Mouse (Mus musculus): ENCODE measurements around the gene Mef2d. TPM values are rescaled to one million over a fixed set of nuclear protein-coding genes. Genes with fewer than 3 reads are reported as not detected.

Mef2d gene
- polyA plus RNA-seq, 1 experiment from 2014 or later, result 41.7 TPM

GRCm38 (mm10) chr3:88114396-88114795, 27.8 kb upstream of the Mef2d start:
- no peak for DNase-seq (ENCODE audit: low spot score)
- no peaks in the 10 kb centered on the region for H3K9me3 ChIP-seq (ENCODE audit: control insufficient read depth, low read length)
- no peaks in the 10 kb centered on the region for H3K27me3 ChIP-seq (replicated peaks; ENCODE audit: control insufficient read depth, insufficient read depth, low read length)
- no peak overlapping the region for H3K27ac ChIP-seq (replicated peaks; ENCODE audit: low read depth, low read length)
- H3K4me1 ChIP-seq (ENCODE audit: control insufficient read depth, insufficient read depth, low read length), result no peaks in the 10 kb centered on the region
- no peak for ATAC-seq (ENCODE audit: low read depth)
- no peak overlapping the region for H3K4me3 ChIP-seq (ENCODE audit: low read depth, low read length)
- WGBS, result 96% methylated on average over 11 of the region's 12 CpGs
- H3K36me3 ChIP-seq (ENCODE audit: control insufficient read depth, insufficient read depth, low read length), result peaks cover 74% of the 10 kb centered on the region
- no peak overlapping the region for H3K4me2 ChIP-seq (ENCODE audit: low read depth, low read length)
- no peak overlapping the region for H3K9ac ChIP-seq (ENCODE audit: low read depth, low read length)

- no peaks in the 10 kb centered on the region for H3K27me3 ChIP-seq (replicated peaks; ENCODE audit: control insufficient read depth, insufficient read depth, low read length)
- H3K4me2 ChIP-seq (ENCODE audit: low read depth, low read length), result no peak overlapping the region
- peaks cover 48% of the 10 kb centered on the region for H3K36me3 ChIP-seq (ENCODE audit: control insufficient read depth, insufficient read depth, low read length)
- WGBS, result 91% methylated on average over 19 of the region's 19 CpGs
- DNase-seq (ENCODE audit: low spot score) (no peak), ATAC-seq (ENCODE audit: low read depth) (no peak)
- no peak overlapping the region for H3K27ac ChIP-seq (replicated peaks; ENCODE audit: low read depth, low read length)
- no peak overlapping the region for H3K9ac ChIP-seq (ENCODE audit: low read depth, low read length)
- no peaks in the 10 kb centered on the region for H3K9me3 ChIP-seq (ENCODE audit: control insufficient read depth, low read length)
- H3K4me1 ChIP-seq (ENCODE audit: control insufficient read depth, insufficient read depth, low read length), result no peaks in the 10 kb centered on the region
- no peak overlapping the region for H3K4me3 ChIP-seq (ENCODE audit: low read depth, low read length)
Observed at GRCm38 (mm10) chr3:88120117-88120651, 22.0 kb upstream of the Mef2d start.

GRCm38 (mm10) chr3:88121164-88122131, 20.7 kb upstream of the Mef2d start:
- DNase-seq (ENCODE audit: low spot score) (no peak), ATAC-seq (ENCODE audit: low read depth) (no peak)
- Histone ChIP-seq H3K27ac (replicated peaks; ENCODE audit: low read depth, low read length) (no peak overlapping the region), H3K9ac (ENCODE audit: low read depth, low read length) (no peak overlapping the region), H3K36me3 (ENCODE audit: control insufficient read depth, insufficient read depth, low read length) (peaks cover 37% of the 10 kb centered on the region), H3K4me3 (ENCODE audit: low read depth, low read length) (no peak overlapping the region), H3K4me2 (ENCODE audit: low read depth, low read length) (no peak overlapping the region), H3K4me1 (ENCODE audit: control insufficient read depth, insufficient read depth, low read length) (no peaks in the 10 kb centered on the region), H3K9me3 (ENCODE audit: control insufficient read depth, low read length) (no peaks in the 10 kb centered on the region), H3K27me3 (replicated peaks; ENCODE audit: control insufficient read depth, insufficient read depth, low read length) (no peaks in the 10 kb centered on the region)
- 78% methylated on average over 12 of the region's 14 CpGs for WGBS

DNA sequence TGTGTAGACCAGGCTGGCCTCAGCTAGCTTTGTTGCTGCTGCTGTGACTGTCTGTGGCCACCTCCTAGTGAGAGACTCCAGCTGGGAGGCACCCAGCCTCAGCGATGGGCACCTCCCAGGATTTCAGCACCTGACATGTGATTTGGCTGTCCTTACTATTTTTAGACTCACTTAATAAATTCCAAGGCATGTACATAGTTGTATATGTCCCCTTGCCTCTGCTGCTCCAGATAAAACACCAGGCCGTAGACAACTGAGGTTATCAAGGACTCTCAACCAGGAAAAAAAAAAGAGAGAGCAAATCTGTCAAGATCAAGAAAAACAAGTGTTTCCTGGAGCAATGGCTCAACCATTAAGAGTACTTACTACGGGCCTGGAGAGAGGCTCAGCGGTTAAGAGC, 17.0 kb upstream of the Mef2d start:
- Histone ChIP-seq H3K27ac (replicated peaks; ENCODE audit: low read depth, low read length) (no peak overlapping the region), H3K9ac (ENCODE audit: low read depth, low read length) (no peak overlapping the region), H3K9me3 (ENCODE audit: control insufficient read depth, low read length) (no peaks in the 10 kb centered on the region), H3K4me1 (ENCODE audit: control insufficient read depth, insufficient read depth, low read length) (no peaks in the 10 kb centered on the region), H3K4me3 (ENCODE audit: low read depth, low read length) (no peak overlapping the region), H3K27me3 (replicated peaks; ENCODE audit: control insufficient read depth, insufficient read depth, low read length) (no peaks in the 10 kb centered on the region), H3K36me3 (ENCODE audit: control insufficient read depth, insufficient read depth, low read length) (peaks cover 11% of the 10 kb centered on the region), H3K4me2 (ENCODE audit: low read depth, low read length) (no peak overlapping the region)
- DNase-seq (ENCODE audit: low spot score) (no peak), ATAC-seq (ENCODE audit: low read depth) (no peak)
- 69% methylated on average over 4 of the region's 4 CpGs for WGBS

- no peak overlapping the region for H3K27ac ChIP-seq (replicated peaks; ENCODE audit: low read depth, low read length)
- no peak for DNase-seq (ENCODE audit: low spot score)
- H3K27me3 ChIP-seq (replicated peaks; ENCODE audit: control insufficient read depth, insufficient read depth, low read length), result no peaks in the 10 kb centered on the region
- no peak for ATAC-seq (ENCODE audit: low read depth)
- no peak overlapping the region for H3K9ac ChIP-seq (ENCODE audit: low read depth, low read length)
- no peaks in the 10 kb centered on the region for H3K9me3 ChIP-seq (ENCODE audit: control insufficient read depth, low read length)
- H3K4me3 ChIP-seq (ENCODE audit: low read depth, low read length), result no peak overlapping the region
- H3K36me3 ChIP-seq (ENCODE audit: control insufficient read depth, insufficient read depth, low read length), result 0 out of 2 replicates have a peak, but pooled peaks cover 1% of the 10 kb centered on the region
- no peak overlapping the region for H3K4me2 ChIP-seq (ENCODE audit: low read depth, low read length)
- H3K4me1 ChIP-seq (ENCODE audit: control insufficient read depth, insufficient read depth, low read length), result no peaks in the 10 kb centered on the region
- 73% methylated on average over 7 of the region's 7 CpGs for WGBS
Observed at GRCm38 (mm10) chr3:88126181-88126580, 16.0 kb upstream of the Mef2d start.

DNA sequence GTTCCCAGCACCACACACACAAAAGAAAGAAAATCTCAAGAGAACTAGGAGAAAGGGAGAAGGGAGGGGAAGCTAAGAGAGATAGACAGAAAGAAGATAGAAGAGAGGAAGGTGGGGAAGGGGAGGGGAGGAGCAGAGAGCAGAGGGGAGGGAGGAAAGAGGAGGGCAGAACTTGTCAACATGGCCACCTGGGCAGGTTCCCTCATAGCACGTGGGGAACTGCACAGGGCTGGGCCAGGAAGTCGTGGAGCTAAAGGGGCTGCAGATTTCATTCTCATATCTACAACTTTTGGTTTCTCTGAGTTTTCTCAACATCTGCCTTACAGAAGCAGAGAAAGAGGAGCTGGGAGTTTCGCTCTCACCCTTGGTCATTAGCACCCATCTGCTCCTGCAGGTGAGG, 14.5 kb upstream of the Mef2d start:
- ATAC-seq (ENCODE audit: low read depth) (no peak), DNase-seq (ENCODE audit: low spot score) (no peak)
- Histone ChIP-seq H3K9me3 (ENCODE audit: control insufficient read depth, low read length) (no peaks in the 10 kb centered on the region), H3K4me2 (ENCODE audit: low read depth, low read length) (no peak overlapping the region), H3K4me1 (ENCODE audit: control insufficient read depth, insufficient read depth, low read length) (no peaks in the 10 kb centered on the region), H3K36me3 (ENCODE audit: control insufficient read depth, insufficient read depth, low read length) (no peaks in the 10 kb centered on the region), H3K27ac (replicated peaks; ENCODE audit: low read depth, low read length) (no peak overlapping the region), H3K27me3 (replicated peaks; ENCODE audit: control insufficient read depth, insufficient read depth, low read length) (no peaks in the 10 kb centered on the region), H3K4me3 (ENCODE audit: low read depth, low read length) (no peak overlapping the region), H3K9ac (ENCODE audit: low read depth, low read length) (no peak overlapping the region)
- 73% methylated on average over 3 of the region's 3 CpGs for WGBS

DNA sequence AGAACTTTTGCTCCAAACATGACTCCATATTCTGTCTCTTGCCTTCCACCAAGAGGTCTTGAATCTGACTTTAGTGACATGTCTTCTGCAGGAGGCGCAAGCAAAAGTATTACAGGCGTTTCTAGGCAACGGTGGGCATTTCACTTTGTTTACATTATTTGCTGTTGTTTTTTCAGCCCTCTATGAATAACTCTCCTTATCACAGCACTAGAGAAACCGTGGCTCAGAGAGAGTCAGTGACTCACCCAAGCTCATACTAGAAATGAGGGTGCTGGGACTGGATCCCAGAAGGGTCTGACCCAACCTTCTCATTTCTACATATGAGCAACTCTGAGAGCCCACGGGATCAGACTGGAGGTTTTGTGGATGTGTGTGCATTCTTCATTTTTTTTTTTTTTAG, 14.1 kb upstream of the Mef2d start:
- no peaks in the 10 kb centered on the region for H3K4me1 ChIP-seq (ENCODE audit: control insufficient read depth, insufficient read depth, low read length)
- DNase-seq (ENCODE audit: low spot score) (no peak), ATAC-seq (ENCODE audit: low read depth) (no peak)
- no peak overlapping the region for H3K4me3 ChIP-seq (ENCODE audit: low read depth, low read length)
- no peaks in the 10 kb centered on the region for H3K36me3 ChIP-seq (ENCODE audit: control insufficient read depth, insufficient read depth, low read length)
- H3K9me3 ChIP-seq (ENCODE audit: control insufficient read depth, low read length), result no peaks in the 10 kb centered on the region
- WGBS, result 78% methylated on average over 5 of the region's 5 CpGs
- no peak overlapping the region for H3K9ac ChIP-seq (ENCODE audit: low read depth, low read length)
- no peak overlapping the region for H3K27ac ChIP-seq (replicated peaks; ENCODE audit: low read depth, low read length)
- no peak overlapping the region for H3K4me2 ChIP-seq (ENCODE audit: low read depth, low read length)
- H3K27me3 ChIP-seq (replicated peaks; ENCODE audit: control insufficient read depth, insufficient read depth, low read length), result no peaks in the 10 kb centered on the region

GRCm38 (mm10) chr3:88129006-88129405, 13.2 kb upstream of the Mef2d start:
- Histone ChIP-seq H3K4me2 (ENCODE audit: low read depth, low read length) (no peak overlapping the region), H3K36me3 (ENCODE audit: control insufficient read depth, insufficient read depth, low read length) (no peaks in the 10 kb centered on the region), H3K4me3 (ENCODE audit: low read depth, low read length) (no peak overlapping the region), H3K27ac (replicated peaks; ENCODE audit: low read depth, low read length) (no peak overlapping the region), H3K4me1 (ENCODE audit: control insufficient read depth, insufficient read depth, low read length) (no peaks in the 10 kb centered on the region), H3K9ac (ENCODE audit: low read depth, low read length) (no peak overlapping the region), H3K9me3 (ENCODE audit: control insufficient read depth, low read length) (no peaks in the 10 kb centered on the region), H3K27me3 (replicated peaks; ENCODE audit: control insufficient read depth, insufficient read depth, low read length) (no peaks in the 10 kb centered on the region)
- ATAC-seq (ENCODE audit: low read depth), result no peak
- no peak for DNase-seq (ENCODE audit: low spot score)
- 55% methylated on average over 4 of the region's 4 CpGs for WGBS

GRCm38 (mm10) chr3:88131071-88131470, 11.1 kb upstream of the Mef2d start:
- Histone ChIP-seq H3K4me3 (ENCODE audit: low read depth, low read length) (no peak overlapping the region), H3K4me1 (ENCODE audit: control insufficient read depth, insufficient read depth, low read length) (no peaks in the 10 kb centered on the region), H3K9ac (ENCODE audit: low read depth, low read length) (no peak overlapping the region), H3K27me3 (replicated peaks; ENCODE audit: control insufficient read depth, insufficient read depth, low read length) (no peaks in the 10 kb centered on the region), H3K9me3 (ENCODE audit: control insufficient read depth, low read length) (no peaks in the 10 kb centered on the region), H3K36me3 (ENCODE audit: control insufficient read depth, insufficient read depth, low read length) (no peaks in the 10 kb centered on the region), H3K4me2 (ENCODE audit: low read depth, low read length) (no peak overlapping the region), H3K27ac (replicated peaks; ENCODE audit: low read depth, low read length) (no peak overlapping the region)
- ATAC-seq (ENCODE audit: low read depth), result no peak
- no peak for DNase-seq (ENCODE audit: low spot score)
- 95% methylated on average over 3 of the region's 3 CpGs for WGBS
